Mouse (Mus musculus): Measurements from ENCODE around the gene Egfl7. TPM values are rescaled to one million over a fixed set of nuclear protein-coding genes. Genes with fewer than 3 reads are reported as not detected.

Gene Egfl7
- polyA plus RNA-seq, 1 experiment from 2014 or later = 53.0 TPM

- DNase-seq (no peak), ATAC-seq (peak; percentile 43)
- Histone ChIP-seq H3K4me2 (ENCODE audit: low read depth, low read length) (0 out of 2 replicates have a peak overlapping the region, but pooled peaks have one; percentile 1), H3K9me3 (ENCODE audit: low read length) (no peaks in the 10 kb centered on the region), H3K27me3 (ENCODE audit: insufficient read depth, low read length) (no peaks in the 10 kb centered on the region), H3K9ac (replicated peaks) (0 out of 2 replicates have a peak overlapping the region, but pooled peaks have one; percentile 30), H3K36me3 (replicated peaks; ENCODE audit: insufficient read depth, low read length) (peaks cover 34% of the 10 kb centered on the region), H3K4me3 (ENCODE audit: low read depth, low read length) (no peak overlapping the region), H3K27ac (ENCODE audit: low read depth) (peak overlapping the region; percentile 76), H3K4me1 (ENCODE audit: insufficient read depth) (peaks cover 44% of the 10 kb centered on the region)
- WGBS (ENCODE audit: insufficient replicate concordance) = 57% methylated on average over 6 of the region's 6 CpGs
- TF ChIP-seq CTCF (IDR thresholded peaks at IDR 0.05; ENCODE audit: low read depth) (no peak), EP300 (IDR thresholded peaks at IDR 0.05; ENCODE audit: low read depth) (no peak)
Observed at GRCm38 (mm10) chr2:26594934-26595724, 15.3 kb downstream of the Egfl7 start.

GRCm38 (mm10) chr2:26595725-26596435 lies 16.1 kb downstream of the Egfl7 start:
- H3K27ac ChIP-seq (ENCODE audit: low read depth) = peak overlapping the region; percentile 76
- H3K4me3 ChIP-seq (ENCODE audit: low read depth, low read length) = no peak overlapping the region
- H3K4me1 ChIP-seq (ENCODE audit: insufficient read depth) = peaks cover 44% of the 10 kb centered on the region
- TF ChIP-seq EP300 (IDR thresholded peaks at IDR 0.05; ENCODE audit: low read depth) (no peak), CTCF (IDR thresholded peaks at IDR 0.05; ENCODE audit: low read depth) (no peak)
- H3K36me3 ChIP-seq (replicated peaks; ENCODE audit: insufficient read depth, low read length) = peaks cover 34% of the 10 kb centered on the region
- 52% methylated on average over 11 of the region's 11 CpGs for WGBS (ENCODE audit: insufficient replicate concordance)
- 0 out of 2 replicates have a peak overlapping the region, but pooled peaks have one; percentile 1 for H3K4me2 ChIP-seq (ENCODE audit: low read depth, low read length)
- DNase-seq (no peak), ATAC-seq (no peak)
- 0 out of 2 replicates have a peak overlapping the region, but pooled peaks have one; percentile 30 for H3K9ac ChIP-seq (replicated peaks)
- no peaks in the 10 kb centered on the region for H3K9me3 ChIP-seq (ENCODE audit: low read length)
- no peaks in the 10 kb centered on the region for H3K27me3 ChIP-seq (ENCODE audit: insufficient read depth, low read length)

GRCm38 (mm10) chr2:26596898-26597297 lies 17.1 kb downstream of the Egfl7 start:
- Histone ChIP-seq H3K4me3 (ENCODE audit: low read depth, low read length) (no peak overlapping the region), H3K27ac (ENCODE audit: low read depth) (peak overlapping the region; percentile 96; the same call in 1 of the 2 replicates), H3K4me1 (ENCODE audit: insufficient read depth) (peaks cover 44% of the 10 kb centered on the region), H3K9ac (replicated peaks) (no peak overlapping the region; the same call in 1 of the 2 replicates), H3K4me2 (ENCODE audit: low read depth, low read length) (no peak overlapping the region), H3K27me3 (ENCODE audit: insufficient read depth, low read length) (no peaks in the 10 kb centered on the region), H3K9me3 (ENCODE audit: low read length) (no peaks in the 10 kb centered on the region), H3K36me3 (replicated peaks; ENCODE audit: insufficient read depth, low read length) (peaks cover 34% of the 10 kb centered on the region)
- DNase-seq (no peak), ATAC-seq (no peak)
- WGBS (ENCODE audit: insufficient replicate concordance) = 86% methylated on average over 3 of the region's 3 CpGs
- TF ChIP-seq EP300 (IDR thresholded peaks at IDR 0.05; ENCODE audit: low read depth) = no peak
- no peak for TF ChIP-seq CTCF (IDR thresholded peaks at IDR 0.05; ENCODE audit: low read depth)

- H3K36me3 ChIP-seq (replicated peaks; ENCODE audit: insufficient read depth, low read length) = peaks cover 27% of the 10 kb centered on the region
- TF ChIP-seq EP300 (IDR thresholded peaks at IDR 0.05; ENCODE audit: low read depth) (no peak), CTCF (IDR thresholded peaks at IDR 0.05; ENCODE audit: low read depth) (no peak)
- 63% methylated on average over 2 of the region's 2 CpGs for WGBS (ENCODE audit: insufficient replicate concordance)
- no peak overlapping the region for H3K4me2 ChIP-seq (ENCODE audit: low read depth, low read length)
- DNase-seq (no peak), ATAC-seq (no peak)
- no peak overlapping the region for H3K9ac ChIP-seq (replicated peaks)
- H3K27ac ChIP-seq (ENCODE audit: low read depth) = peak overlapping the region; percentile 96; the same call in 1 of the 2 replicates
- H3K4me1 ChIP-seq (ENCODE audit: insufficient read depth) = peaks cover 47% of the 10 kb centered on the region
- no peak overlapping the region for H3K4me3 ChIP-seq (ENCODE audit: low read depth, low read length)
- H3K27me3 ChIP-seq (ENCODE audit: insufficient read depth, low read length) = no peaks in the 10 kb centered on the region
- H3K9me3 ChIP-seq (ENCODE audit: low read length) = no peaks in the 10 kb centered on the region
Observed at GRCm38 (mm10) chr2:26597810-26598209, 18.0 kb downstream of the Egfl7 start.

- Histone ChIP-seq H3K9me3 (ENCODE audit: low read length) (no peaks in the 10 kb centered on the region), H3K27ac (ENCODE audit: low read depth) (peak overlapping the region; percentile 96), H3K4me3 (ENCODE audit: low read depth, low read length) (no peak overlapping the region), H3K4me1 (ENCODE audit: insufficient read depth) (peaks cover 47% of the 10 kb centered on the region), H3K9ac (replicated peaks) (no peak overlapping the region), H3K4me2 (ENCODE audit: low read depth, low read length) (no peak overlapping the region), H3K36me3 (replicated peaks; ENCODE audit: insufficient read depth, low read length) (peaks cover 21% of the 10 kb centered on the region), H3K27me3 (ENCODE audit: insufficient read depth, low read length) (no peaks in the 10 kb centered on the region)
- ATAC-seq (no peak), DNase-seq (no peak)
- TF ChIP-seq CTCF (IDR thresholded peaks at IDR 0.05; ENCODE audit: low read depth) (no peak), EP300 (IDR thresholded peaks at IDR 0.05; ENCODE audit: low read depth) (no peak)
- WGBS (ENCODE audit: insufficient replicate concordance) = 74% methylated on average over 3 of the region's 3 CpGs
Observed at GRCm38 (mm10) chr2:26598462-26598861, 18.6 kb downstream of the Egfl7 start.

GRCm38 (mm10) chr2:26599965-26600364 lies 20.2 kb downstream of the Egfl7 start:
- H3K4me2 ChIP-seq (ENCODE audit: low read depth, low read length) = peak overlapping the region; percentile 53
- peaks cover 48% of the 10 kb centered on the region for H3K4me1 ChIP-seq (ENCODE audit: insufficient read depth)
- no peak overlapping the region for H3K4me3 ChIP-seq (ENCODE audit: low read depth, low read length)
- peak overlapping the region; percentile 19; the same call in 1 of the 2 replicates for H3K9ac ChIP-seq (replicated peaks)
- ATAC-seq (peak; percentile 69), DNase-seq (peak; percentile 72)
- H3K36me3 ChIP-seq (replicated peaks; ENCODE audit: insufficient read depth, low read length) = peaks cover 15% of the 10 kb centered on the region; the same call in 1 of the 2 replicates
- 50% methylated on average over 4 of the region's 4 CpGs for WGBS (ENCODE audit: insufficient replicate concordance)
- H3K9me3 ChIP-seq (ENCODE audit: low read length) = no peaks in the 10 kb centered on the region
- no peaks in the 10 kb centered on the region for H3K27me3 ChIP-seq (ENCODE audit: insufficient read depth, low read length)
- H3K27ac ChIP-seq (ENCODE audit: low read depth) = peak overlapping the region; percentile 96
- peak; percentile 55; the same call in 1 of the 2 replicates for TF ChIP-seq EP300 (IDR thresholded peaks at IDR 0.05; ENCODE audit: low read depth)
- TF ChIP-seq CTCF (IDR thresholded peaks at IDR 0.05; ENCODE audit: low read depth) = no peak
